Mouse (Mus musculus): ENCODE results near the gene Pdik1l. TPM values are rescaled to one million over a fixed set of nuclear protein-coding genes. Genes with fewer than 3 reads are reported as not detected.

Pdik1l gene
- polyA plus RNA-seq, 1 experiment, result 3.4 TPM

DNA sequence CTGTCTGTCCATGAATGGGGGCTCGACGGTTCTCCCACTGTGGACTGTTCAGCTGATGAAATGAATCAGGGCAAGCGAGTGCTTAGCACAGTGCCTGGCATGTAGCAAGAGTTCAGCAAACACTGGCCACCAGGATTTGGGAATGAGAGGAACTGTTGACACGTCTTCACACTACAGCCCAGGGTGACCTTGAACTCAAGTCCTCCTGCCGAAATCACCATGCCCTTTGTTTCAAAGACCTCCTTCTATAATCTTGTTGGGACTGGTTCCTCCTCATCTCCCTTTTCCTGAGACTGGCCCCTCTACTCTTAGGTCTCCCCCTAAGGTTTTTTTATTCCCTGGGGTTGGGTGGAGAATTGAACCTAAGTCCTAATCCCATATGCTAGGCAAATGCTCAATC, 24.6 kb upstream of the Pdik1l start:
- WGBS, result 92% methylated on average over 5 of the region's 5 CpGs
- DNase-seq, result no peak
- H3K4me1 ChIP-seq (ENCODE audit: control insufficient read depth, insufficient read depth, low read length), result no peaks in the 10 kb centered on the region; the same call in 1 of the 2 replicates

DNA sequence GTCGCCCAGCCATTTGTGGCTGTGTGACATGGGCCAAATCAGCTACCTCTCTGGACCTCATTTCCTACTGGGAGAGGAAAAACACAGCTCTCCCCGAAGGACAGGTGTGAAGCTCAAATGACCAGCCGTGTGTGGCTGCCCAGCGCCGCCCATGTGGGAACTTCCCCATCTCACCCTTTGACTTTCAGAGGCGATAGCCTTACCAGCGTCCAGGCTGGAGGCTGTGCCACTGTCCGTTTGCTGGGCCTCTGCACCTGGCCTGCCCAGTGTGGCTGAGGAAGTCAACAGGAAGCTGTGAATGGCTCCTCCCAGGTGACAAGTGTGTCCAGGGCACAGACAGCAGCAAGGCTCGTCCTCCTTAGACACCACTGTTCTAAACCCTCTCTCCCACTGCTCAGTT, 24.1 kb upstream of the Pdik1l start:
- no peak for TF ChIP-seq CTCF (conservative IDR thresholded peaks at IDR 0.05; ENCODE audit: insufficient read depth, insufficient read length, low read depth, low read length)
- TF ChIP-seq POLR2A (IDR thresholded peaks at IDR 0.05; ENCODE audit: low read depth, low read length), result no peak
- WGBS, result 77% methylated on average over 9 of the region's 9 CpGs
- Histone ChIP-seq H3K4me3 (ENCODE audit: insufficient read depth, low read depth, low read length) (no peak overlapping the region), H3K4me1 (ENCODE audit: control insufficient read depth, insufficient read depth, low read length) (peaks cover 3% of the 10 kb centered on the region; the same call in 1 of the 2 replicates), H3K36me3 (ENCODE audit: control insufficient read depth, insufficient read depth, low read length) (no peaks in the 10 kb centered on the region), H3K27ac (ENCODE audit: insufficient read depth, low read depth, low read length) (no peak overlapping the region), H3K27me3 (replicated peaks; ENCODE audit: control insufficient read depth, insufficient read depth, low read length) (no peaks in the 10 kb centered on the region)
- DNase-seq, result no peak

More for the DNA sequence above, 24.6 kb upstream of the Pdik1l start:
- Histone ChIP-seq H3K4me3 (ENCODE audit: insufficient read depth, low read depth, low read length) (no peak overlapping the region), H3K27me3 (replicated peaks; ENCODE audit: control insufficient read depth, insufficient read depth, low read length) (no peaks in the 10 kb centered on the region), H3K36me3 (ENCODE audit: control insufficient read depth, insufficient read depth, low read length) (no peaks in the 10 kb centered on the region), H3K27ac (ENCODE audit: insufficient read depth, low read depth, low read length) (no peak overlapping the region)
- TF ChIP-seq POLR2A (IDR thresholded peaks at IDR 0.05; ENCODE audit: low read depth, low read length), result no peak
- no peak for TF ChIP-seq CTCF (conservative IDR thresholded peaks at IDR 0.05; ENCODE audit: insufficient read depth, insufficient read length, low read depth, low read length)

DNA sequence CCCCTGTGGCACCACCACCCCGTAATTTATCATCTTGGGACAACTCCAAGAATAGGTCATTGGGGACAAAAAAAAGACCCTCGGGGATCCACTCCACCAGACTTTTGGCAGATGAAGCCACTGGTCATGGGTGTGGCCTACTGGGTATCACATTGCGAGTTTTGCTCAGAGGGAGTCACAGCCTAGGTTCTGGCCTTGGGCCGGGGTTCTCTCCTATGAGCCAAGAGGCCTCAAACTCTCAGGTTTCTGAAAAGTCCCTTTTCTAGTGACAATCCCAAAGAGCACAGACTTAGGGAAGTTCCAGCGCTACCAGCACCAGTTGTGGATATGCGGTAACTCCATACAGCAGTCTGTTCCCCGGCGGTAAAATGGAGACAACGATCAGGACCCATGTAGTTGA, 23.0 kb upstream of the Pdik1l start:
- Histone ChIP-seq H3K4me1 (ENCODE audit: control insufficient read depth, insufficient read depth, low read length) (peaks cover 3% of the 10 kb centered on the region; the same call in 1 of the 2 replicates), H3K27ac (ENCODE audit: insufficient read depth, low read depth, low read length) (no peak overlapping the region), H3K36me3 (ENCODE audit: control insufficient read depth, insufficient read depth, low read length) (no peaks in the 10 kb centered on the region), H3K27me3 (replicated peaks; ENCODE audit: control insufficient read depth, insufficient read depth, low read length) (no peaks in the 10 kb centered on the region), H3K4me3 (ENCODE audit: insufficient read depth, low read depth, low read length) (no peak overlapping the region)
- TF ChIP-seq CTCF (conservative IDR thresholded peaks at IDR 0.05; ENCODE audit: insufficient read depth, insufficient read length, low read depth, low read length), result no peak
- TF ChIP-seq POLR2A (IDR thresholded peaks at IDR 0.05; ENCODE audit: low read depth, low read length), result no peak
- no peak for DNase-seq
- 86% methylated on average over 9 of the region's 9 CpGs for WGBS

DNA sequence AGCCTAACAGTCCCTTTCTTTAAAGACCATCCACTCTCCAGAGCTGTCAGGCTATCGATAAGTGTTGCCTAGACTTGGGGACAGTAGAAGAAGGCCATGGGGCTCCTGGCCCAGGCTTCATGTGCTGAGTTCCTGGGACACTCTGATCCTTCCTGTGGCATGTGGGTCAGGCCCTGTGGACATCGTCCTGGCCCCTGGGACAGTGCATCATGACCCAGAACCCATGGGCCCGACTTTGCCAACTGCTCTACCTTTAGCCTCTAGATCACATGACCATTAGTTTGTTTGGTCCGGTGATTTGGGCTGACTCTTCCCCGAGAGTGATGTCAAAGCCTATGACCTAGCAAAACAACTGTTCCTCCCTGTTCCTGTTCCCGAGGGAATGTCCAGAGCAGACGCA, 22.4 kb upstream of the Pdik1l start:
- TF ChIP-seq CTCF (conservative IDR thresholded peaks at IDR 0.05; ENCODE audit: insufficient read depth, insufficient read length, low read depth, low read length) (no peak), POLR2A (IDR thresholded peaks at IDR 0.05; ENCODE audit: low read depth, low read length) (no peak)
- WGBS, result 56% methylated on average over 7 of the region's 7 CpGs
- peak; percentile 85 for DNase-seq
- Histone ChIP-seq H3K4me1 (ENCODE audit: control insufficient read depth, insufficient read depth, low read length) (peaks cover 3% of the 10 kb centered on the region; the same call in 1 of the 2 replicates), H3K4me3 (ENCODE audit: insufficient read depth, low read depth, low read length) (no peak overlapping the region), H3K27me3 (replicated peaks; ENCODE audit: control insufficient read depth, insufficient read depth, low read length) (no peaks in the 10 kb centered on the region), H3K36me3 (ENCODE audit: control insufficient read depth, insufficient read depth, low read length) (no peaks in the 10 kb centered on the region), H3K27ac (ENCODE audit: insufficient read depth, low read depth, low read length) (no peak overlapping the region)

DNA sequence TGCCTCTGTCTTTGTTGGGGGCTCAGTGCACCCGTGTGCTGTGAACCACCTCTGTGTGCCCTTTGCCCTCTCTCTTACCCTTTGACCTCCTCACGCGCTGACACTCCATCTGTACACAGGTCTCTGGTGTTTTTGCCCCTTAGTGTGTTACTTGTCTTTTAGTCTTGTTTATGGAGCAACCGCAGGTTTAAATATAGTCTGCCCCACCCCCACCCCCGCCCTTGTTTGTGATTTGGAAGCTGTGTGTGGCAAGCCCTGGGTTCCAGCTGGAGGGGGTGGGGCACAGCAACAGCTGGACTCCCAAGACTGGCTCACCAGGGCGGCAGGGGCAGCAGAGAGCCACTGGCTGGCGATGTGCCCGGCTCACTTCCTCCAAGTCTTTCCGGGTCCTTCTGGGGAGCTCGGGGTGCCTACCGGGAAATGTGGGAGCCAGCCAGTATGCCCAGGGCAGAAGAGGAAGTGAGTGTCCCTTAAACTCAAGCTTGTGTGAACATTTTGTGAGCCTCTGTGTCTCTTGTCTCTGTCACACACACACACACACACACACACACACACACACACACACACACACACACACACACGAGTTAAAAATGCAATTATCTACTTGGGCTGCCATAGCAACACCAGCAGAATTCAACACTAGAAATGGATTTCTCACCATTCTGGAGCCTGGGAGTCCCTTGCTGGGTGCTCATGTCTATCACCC, 19.8 kb upstream of the Pdik1l start:
- no peaks in the 10 kb centered on the region for H3K36me3 ChIP-seq (ENCODE audit: control insufficient read depth, insufficient read depth, low read length)
- DNase-seq, result peak; percentile 80
- no peak overlapping the region for H3K4me3 ChIP-seq (ENCODE audit: insufficient read depth, low read depth, low read length)
- peak; percentile 57 for TF ChIP-seq CTCF (conservative IDR thresholded peaks at IDR 0.05; ENCODE audit: insufficient read depth, insufficient read length, low read depth, low read length)
- TF ChIP-seq POLR2A (IDR thresholded peaks at IDR 0.05; ENCODE audit: low read depth, low read length), result no peak
- no peaks in the 10 kb centered on the region for H3K27me3 ChIP-seq (replicated peaks; ENCODE audit: control insufficient read depth, insufficient read depth, low read length)
- WGBS, result 4% methylated on average over 12 of the region's 12 CpGs
- H3K27ac ChIP-seq (ENCODE audit: insufficient read depth, low read depth, low read length), result no peak overlapping the region
- peaks cover 3% of the 10 kb centered on the region; the same call in 1 of the 2 replicates for H3K4me1 ChIP-seq (ENCODE audit: control insufficient read depth, insufficient read depth, low read length)

DNA sequence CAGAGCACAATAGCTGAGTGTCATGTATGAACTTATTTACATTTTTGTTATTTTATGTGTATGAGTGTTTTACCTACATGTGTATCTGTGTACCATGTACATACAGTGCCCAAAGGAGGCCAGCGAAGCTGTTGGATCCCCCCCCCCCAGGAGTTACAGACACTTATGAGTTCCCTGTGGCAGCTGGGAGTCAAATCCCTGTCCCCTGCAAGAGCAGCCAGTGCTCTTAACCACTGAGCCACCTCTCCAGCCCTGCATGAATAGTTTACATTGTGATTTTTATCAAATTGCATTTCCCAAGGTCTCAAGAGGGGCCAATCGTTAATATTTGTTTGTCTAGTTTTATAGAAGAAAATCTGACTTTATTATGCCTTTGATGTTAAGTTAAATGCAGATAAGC, 19.3 kb upstream of the Pdik1l start:
- no peak for TF ChIP-seq CTCF (conservative IDR thresholded peaks at IDR 0.05; ENCODE audit: insufficient read depth, insufficient read length, low read depth, low read length)
- TF ChIP-seq POLR2A (IDR thresholded peaks at IDR 0.05; ENCODE audit: low read depth, low read length), result no peak
- no peak overlapping the region for H3K4me3 ChIP-seq (ENCODE audit: insufficient read depth, low read depth, low read length)
- H3K36me3 ChIP-seq (ENCODE audit: control insufficient read depth, insufficient read depth, low read length), result no peaks in the 10 kb centered on the region
- H3K27me3 ChIP-seq (replicated peaks; ENCODE audit: control insufficient read depth, insufficient read depth, low read length), result no peaks in the 10 kb centered on the region
- 66% methylated on average over 2 of the region's 2 CpGs for WGBS
- peaks cover 3% of the 10 kb centered on the region; the same call in 1 of the 2 replicates for H3K4me1 ChIP-seq (ENCODE audit: control insufficient read depth, insufficient read depth, low read length)
- DNase-seq, result no peak
- no peak overlapping the region for H3K27ac ChIP-seq (ENCODE audit: insufficient read depth, low read depth, low read length)

DNA sequence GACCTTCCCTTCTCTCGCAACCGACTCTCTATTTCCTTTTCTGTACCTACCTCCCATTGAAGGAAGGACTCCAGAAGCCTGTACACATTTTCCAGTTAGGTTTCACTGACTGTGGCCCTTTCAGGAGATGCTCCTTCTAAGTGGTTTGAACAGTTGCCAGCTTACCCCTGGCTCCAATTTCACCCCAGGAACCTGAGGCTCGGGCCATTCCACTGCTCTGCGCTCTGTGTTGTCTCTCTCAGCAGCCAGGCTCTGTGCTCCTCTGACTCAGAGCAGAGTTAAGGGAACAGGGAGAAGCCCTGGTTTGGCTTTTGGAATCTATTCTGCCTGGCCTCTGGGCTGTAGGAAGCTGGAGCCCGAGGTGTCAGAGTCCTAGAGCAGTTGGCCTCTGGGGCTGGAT, 14.4 kb upstream of the Pdik1l start:
- Histone ChIP-seq H3K27me3 (replicated peaks; ENCODE audit: control insufficient read depth, insufficient read depth, low read length) (no peaks in the 10 kb centered on the region), H3K27ac (ENCODE audit: insufficient read depth, low read depth, low read length) (no peak overlapping the region), H3K4me3 (ENCODE audit: insufficient read depth, low read depth, low read length) (no peak overlapping the region), H3K4me1 (ENCODE audit: control insufficient read depth, insufficient read depth, low read length) (peaks cover 8% of the 10 kb centered on the region; the same call in 1 of the 2 replicates), H3K36me3 (ENCODE audit: control insufficient read depth, insufficient read depth, low read length) (no peaks in the 10 kb centered on the region)
- TF ChIP-seq CTCF (conservative IDR thresholded peaks at IDR 0.05; ENCODE audit: insufficient read depth, insufficient read length, low read depth, low read length), result no peak
- TF ChIP-seq POLR2A (IDR thresholded peaks at IDR 0.05; ENCODE audit: low read depth, low read length), result no peak
- WGBS, result 78% methylated on average over 5 of the region's 5 CpGs
- DNase-seq, result no peak
